Mouse (Mus musculus) c-Kit-negative CD71-positive TER-119-positive erythroid progenitor cells, embryonic 14.5 days (primary cell): ENCODE results near the gene Timm13.

Source experiments
- DNase-seq: peaks from one replicate; pipeline ENCODE4 v3.0.0-alpha.2; 2013; ENCODE audit warnings: low read depth, low spot score

The Timm13 gene

GRCm38 (mm10) chr10:80900318-80901247 lies at the start of gene Timm13:
TSS of gene Timm13 (minus strand) at chr10:80900969.
- DNase-seq, result peak; percentile 96

- DNase-seq, result no peak
Observed at GRCm38 (mm10) chr10:80950314-80950713, 49.5 kb upstream of the Timm13 start.

- DNase-seq, result no peak
Observed at GRCm38 (mm10) chr10:80949081-80949480, 48.3 kb upstream of the Timm13 start.

DNA sequence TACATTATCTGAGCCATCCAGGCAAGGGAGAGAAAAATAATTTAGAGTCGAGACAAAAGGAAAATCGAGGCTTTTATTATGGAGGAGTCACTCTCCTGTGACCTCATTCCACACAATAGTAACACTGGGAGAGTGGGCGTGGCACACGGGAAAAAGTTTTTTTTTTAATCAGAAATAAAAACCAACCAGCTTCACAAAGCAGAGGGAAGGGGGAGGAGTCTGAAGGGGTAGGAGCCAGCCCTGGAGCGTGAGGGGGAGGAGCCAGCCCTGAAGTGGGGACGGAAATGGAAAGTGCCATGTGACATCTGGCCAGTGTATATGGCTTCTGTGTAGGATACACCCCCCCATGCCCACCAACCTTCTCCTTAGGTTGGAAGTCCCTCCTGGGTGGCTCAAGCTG lies 47.8 kb upstream of the Timm13 start:
- DNase-seq, result no peak

- no peak for DNase-seq
Observed at GRCm38 (mm10) chr10:80947802-80948201, 47.0 kb upstream of the Timm13 start.

GRCm38 (mm10) chr10:80946684-80947437 lies 46.1 kb upstream of the Timm13 start:
- DNase-seq, result no peak

- DNase-seq, result no peak
Observed at GRCm38 (mm10) chr10:80944231-80944630, 43.5 kb upstream of the Timm13 start.

DNA sequence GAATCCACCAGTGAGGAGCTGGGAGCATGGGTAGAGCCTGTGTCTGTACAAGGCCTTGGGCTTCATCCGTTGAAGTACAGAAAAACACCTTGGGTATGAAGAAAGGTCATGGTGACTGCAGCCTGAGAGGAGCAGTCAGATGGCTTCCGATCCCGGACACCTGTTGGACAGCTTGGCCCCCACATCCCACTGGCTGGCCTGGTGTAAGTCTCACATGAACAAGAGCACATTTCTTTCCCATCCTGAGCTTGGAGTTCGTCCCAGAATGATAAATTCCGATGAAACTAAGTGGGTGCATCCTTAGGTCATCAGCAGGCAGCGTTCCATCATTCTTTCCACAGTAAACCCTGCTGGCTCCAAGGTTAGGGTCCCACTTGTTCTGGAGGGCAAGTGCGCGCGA lies 42.9 kb upstream of the Timm13 start:
- no peak for DNase-seq

GRCm38 (mm10) chr10:80942919-80943318 lies 42.1 kb upstream of the Timm13 start:
- DNase-seq, result no peak

GRCm38 (mm10) chr10:80940988-80941347 lies 40.2 kb upstream of the Timm13 start:
- no peak for DNase-seq

DNA sequence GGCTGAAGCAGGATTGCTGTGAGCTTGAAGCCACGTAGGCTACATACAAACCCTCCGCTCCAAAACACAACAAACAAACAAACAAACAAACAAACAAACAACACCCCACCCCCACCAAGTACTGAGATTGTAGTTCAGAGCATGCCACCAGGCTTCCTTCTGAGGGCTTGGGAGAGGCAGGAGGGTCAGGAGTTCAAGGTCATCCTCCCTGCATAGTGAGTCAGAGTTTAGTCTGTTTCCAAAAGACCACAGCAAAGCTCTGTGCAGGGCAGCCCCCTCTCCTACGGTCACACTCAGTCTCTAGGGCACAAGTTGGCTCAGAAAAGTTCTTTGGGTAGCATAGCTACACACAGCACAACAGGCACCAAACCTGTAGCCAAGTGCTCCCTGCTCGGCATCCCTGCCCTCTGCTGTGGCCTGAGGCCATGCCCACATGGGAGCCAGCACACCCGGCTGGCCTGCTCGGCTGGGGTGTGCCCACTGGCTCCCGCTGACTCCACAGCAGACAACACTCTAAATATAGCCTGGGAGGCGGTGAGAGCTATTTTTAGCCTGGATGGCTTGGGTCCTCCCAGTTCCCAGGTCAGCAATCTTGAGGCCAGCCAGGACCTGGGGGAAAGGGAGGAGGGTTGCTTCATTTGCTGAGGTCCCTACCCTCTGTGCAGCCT lies 39.7 kb upstream of the Timm13 start:
- no peak for DNase-seq

- DNase-seq, result peak; percentile 36
Observed at GRCm38 (mm10) chr10:80939671-80940070, 38.9 kb upstream of the Timm13 start.

DNA sequence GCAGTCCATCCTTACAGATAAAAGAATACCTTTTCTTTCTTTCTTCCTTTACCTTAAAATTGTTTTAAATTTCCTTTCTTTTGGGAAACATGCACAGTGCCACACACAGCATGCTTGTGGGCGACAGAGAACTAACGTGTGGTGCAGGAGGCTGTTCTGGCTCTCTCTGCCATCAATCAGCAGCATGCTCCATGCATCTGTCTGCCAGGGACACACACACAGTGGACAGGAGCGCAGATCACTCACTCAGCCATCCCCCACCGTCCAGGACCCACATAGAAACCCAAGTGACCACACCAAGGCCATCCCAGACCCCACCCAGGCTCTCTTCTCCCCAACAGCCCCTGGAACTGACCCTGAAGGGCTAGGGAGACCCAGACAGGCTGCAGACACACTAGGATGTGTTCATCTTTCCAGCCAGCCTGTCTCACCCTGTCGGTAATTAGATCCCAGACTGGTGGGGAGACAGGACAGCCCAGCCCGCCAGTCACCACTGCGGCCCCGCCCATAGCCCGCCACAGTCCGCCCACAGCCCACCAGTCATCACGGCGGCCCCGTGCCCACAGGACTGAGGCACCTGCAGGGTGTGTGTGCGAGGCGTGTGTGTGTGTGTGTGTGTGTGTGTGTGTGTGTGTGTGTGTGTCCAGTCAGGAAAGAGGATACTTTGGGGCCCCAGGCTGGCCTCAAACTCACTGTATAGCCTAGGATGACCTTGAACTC lies 38.2 kb upstream of the Timm13 start:
- DNase-seq, result no peak

DNA sequence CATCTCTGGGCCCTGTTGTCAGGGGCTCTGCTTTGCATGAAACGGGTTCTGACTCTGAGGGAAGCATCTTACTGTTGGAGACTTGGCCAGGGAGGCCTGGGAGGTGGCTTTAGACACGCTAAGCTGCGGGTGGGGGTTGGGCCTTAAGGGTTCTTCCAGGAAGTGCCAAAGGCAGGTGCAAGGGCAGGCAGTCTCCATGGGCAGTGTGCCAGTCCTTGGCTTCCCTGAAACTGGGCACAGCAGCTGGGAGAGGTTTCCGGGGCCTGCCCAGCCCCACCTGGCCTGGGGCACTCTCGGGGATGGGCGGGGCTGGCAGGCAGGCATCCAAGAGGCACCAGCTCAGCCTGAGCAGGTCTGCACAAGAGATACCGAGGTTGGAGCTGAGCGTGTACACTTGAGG lies 36.9 kb upstream of the Timm13 start:
- no peak for DNase-seq

GRCm38 (mm10) chr10:80936810-80937164 lies 36.0 kb upstream of the Timm13 start:
- DNase-seq, result no peak

GRCm38 (mm10) chr10:80936135-80936809 lies 35.5 kb upstream of the Timm13 start:
- DNase-seq, result no peak

DNA sequence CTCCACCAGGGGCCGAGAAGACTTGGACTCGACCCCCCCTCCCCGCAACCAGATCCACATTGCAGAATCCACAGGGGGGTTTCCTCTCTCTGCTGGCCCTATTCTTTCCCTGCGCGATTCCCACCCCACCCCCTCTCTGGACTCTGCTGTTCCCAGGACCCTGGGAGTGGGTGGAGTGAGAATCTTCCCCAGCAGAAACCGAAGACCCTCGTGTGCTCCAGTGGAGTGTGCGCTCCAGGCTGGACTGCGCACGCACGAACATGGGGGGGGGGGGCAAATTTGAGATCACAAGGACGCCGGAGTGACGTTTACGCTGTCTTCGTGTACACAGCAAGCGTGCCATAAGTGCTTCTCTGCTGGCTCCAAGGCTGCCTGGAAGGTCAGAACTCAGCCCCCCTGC lies 34.9 kb upstream of the Timm13 start:
- no peak for DNase-seq

GRCm38 (mm10) chr10:80935241-80935640 lies 34.5 kb upstream of the Timm13 start:
- DNase-seq, result no peak

- DNase-seq, result no peak
Observed at GRCm38 (mm10) chr10:80934136-80934985, 33.6 kb upstream of the Timm13 start.

DNA sequence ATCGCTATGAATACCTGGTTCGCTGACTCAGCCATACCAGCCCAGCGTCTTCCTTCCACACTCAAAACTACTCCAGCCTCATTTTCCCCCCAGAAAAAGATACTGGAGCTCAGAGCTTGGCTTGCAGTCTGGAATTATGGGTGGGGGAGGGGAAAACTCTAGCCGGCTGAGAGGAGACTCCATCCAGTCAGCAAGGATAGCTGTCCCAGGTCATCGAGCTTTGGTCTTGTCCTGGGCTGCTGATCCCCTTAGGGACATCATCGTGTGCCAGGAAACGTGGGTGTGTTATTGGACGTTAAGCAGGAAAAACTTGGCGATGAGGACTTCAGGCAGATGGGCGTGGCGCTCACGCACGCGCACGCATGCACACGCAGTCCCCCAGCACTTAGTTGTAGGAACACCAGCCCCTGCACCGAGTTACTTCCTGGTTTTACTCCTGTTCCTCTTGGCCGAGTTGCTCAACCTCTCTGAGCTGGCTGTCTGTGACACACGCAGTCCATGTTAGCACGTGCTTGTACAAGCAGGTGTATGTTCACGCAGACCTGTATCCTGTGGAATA lies 32.7 kb upstream of the Timm13 start:
- no peak for DNase-seq
